Mouse (Mus musculus): Measurements from ENCODE around the gene Sbno2.

DNA sequence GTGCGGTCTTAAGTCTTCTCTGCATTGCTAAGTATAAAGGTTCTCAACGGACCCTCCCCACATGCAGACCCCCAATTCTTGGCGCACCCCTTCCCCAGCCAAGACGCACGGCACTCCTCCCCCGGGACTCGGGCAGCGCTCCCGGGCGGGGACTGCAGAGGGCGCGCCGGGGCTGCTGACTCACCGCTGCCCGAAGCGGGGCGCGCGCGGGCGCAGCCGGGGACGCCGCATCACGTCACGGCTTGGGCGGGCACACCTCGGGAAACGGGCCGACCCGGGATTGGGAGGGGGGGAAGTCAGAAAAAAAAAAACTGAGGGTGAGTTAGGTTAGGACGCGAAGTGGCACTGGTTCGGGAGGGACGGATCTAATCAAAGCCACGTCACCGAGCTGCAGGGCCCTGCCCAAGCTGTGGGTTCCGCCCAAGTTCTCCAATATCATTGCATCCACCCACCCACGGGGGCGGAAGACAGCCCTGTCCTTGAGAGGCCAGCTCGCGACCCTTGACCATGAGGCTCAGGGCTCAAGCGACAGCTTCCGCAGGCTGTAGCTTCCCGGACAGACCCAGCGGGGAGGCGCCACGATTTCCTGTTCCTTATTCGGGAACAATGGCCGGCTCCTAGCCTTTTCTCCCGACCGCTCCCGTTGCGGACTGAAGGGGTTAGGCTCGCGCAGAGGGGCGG lies 43.4 kb upstream of the Sbno2 start:
- TF ChIP-seq POLR2A (IDR thresholded peaks at IDR 0.05; ENCODE audit: low read depth, low read length) (no peak), CTCF (conservative IDR thresholded peaks at IDR 0.05; ENCODE audit: insufficient read depth, insufficient read length, low read depth, low read length) (peak; percentile 58)

Data from kidney, adult 2 months (tissue).